Mouse (Mus musculus): ENCODE measurements around the gene Map4k2.

Map4k2 gene

DNA sequence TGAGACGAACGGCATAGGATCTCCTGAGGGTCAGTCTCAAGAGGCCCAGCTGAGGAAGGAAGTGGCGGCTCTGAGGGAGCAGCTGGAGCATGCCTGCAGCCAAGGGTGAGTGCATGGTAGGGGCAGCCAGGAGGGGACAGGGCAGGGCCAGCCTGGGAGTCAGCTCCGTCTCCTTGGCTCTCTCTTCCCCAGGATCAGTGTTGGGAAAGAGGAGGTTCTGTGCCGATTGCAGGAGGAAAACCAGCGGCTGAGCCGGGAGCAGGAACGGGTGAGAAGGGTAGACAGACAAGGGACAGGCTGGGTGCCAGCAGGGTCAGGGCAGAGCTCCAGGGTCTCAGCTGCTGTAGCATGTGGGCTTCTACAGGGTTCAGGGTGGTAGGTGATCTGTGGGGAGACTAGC lies 26.4 kb upstream of the Map4k2 start:
- in situ Hi-C loops (cut with MboI; ENCODE audit: low sequenced_read_pairs) = no loop called here

DNA sequence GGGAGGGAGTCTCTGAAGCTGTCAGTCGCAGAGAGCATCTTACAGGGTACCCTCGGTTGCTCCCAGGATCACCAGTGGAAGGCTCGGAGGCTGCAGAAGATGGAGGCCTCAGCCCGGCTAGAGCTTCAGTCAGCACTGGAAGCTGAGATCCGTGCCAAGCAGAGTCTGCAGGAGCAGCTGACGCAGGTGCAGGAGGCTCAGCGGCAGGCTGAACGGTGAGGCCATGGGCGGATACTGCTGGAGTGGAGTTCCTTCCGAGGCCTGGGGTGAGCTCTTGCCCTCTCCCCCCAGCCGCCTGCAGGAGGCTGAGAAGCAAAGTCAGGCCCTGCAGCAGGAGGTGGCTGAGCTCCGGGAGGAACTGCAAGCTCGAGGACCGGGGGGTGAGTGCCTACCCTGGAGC lies 25.4 kb upstream of the Map4k2 start:
- in situ Hi-C loops (cut with MboI; ENCODE audit: low sequenced_read_pairs) = no loop called here

DNA sequence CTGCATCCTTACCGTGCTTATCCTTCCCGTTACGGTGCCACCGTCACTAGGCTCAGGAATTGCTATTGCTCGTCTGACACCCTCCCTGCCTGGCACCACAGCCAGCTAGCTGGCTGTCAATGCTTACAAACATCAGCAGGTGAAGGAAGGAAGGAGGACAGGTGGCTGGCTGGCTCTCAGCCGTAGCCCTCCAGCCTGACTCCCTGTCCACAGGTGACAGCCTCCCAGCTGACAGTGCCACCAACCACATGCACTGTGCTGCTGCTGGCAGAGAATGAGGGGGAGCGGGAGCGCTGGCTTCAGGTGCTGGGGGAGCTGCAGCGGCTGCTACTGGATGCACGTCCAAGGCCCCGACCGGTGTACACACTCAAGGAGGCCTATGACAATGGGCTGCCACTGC lies 22.8 kb upstream of the Map4k2 start:
- in situ Hi-C loops (cut with MboI; ENCODE audit: low sequenced_read_pairs) = no loop called here

DNA sequence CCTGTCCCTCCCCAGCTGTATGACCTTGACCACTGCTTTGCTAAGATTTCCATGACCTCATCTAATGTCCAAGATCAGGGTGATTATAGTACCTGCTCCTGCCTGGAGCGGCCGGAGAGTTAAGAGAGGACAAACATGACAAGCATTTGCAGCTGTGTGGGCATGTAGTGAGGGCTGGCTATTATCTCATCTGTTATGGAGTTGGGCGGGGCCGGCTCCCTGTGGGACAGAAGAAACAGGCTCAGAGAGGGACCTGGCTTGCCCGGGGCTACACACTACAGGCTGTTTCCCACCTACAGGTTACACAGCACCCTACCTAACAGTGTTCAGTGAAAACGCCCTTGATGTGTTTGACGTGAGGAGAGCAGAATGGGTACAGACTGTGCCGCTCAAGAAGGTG lies 19.6 kb upstream of the Map4k2 start:
- in situ Hi-C loops (cut with MboI; ENCODE audit: low sequenced_read_pairs) = no loop called here

DNA sequence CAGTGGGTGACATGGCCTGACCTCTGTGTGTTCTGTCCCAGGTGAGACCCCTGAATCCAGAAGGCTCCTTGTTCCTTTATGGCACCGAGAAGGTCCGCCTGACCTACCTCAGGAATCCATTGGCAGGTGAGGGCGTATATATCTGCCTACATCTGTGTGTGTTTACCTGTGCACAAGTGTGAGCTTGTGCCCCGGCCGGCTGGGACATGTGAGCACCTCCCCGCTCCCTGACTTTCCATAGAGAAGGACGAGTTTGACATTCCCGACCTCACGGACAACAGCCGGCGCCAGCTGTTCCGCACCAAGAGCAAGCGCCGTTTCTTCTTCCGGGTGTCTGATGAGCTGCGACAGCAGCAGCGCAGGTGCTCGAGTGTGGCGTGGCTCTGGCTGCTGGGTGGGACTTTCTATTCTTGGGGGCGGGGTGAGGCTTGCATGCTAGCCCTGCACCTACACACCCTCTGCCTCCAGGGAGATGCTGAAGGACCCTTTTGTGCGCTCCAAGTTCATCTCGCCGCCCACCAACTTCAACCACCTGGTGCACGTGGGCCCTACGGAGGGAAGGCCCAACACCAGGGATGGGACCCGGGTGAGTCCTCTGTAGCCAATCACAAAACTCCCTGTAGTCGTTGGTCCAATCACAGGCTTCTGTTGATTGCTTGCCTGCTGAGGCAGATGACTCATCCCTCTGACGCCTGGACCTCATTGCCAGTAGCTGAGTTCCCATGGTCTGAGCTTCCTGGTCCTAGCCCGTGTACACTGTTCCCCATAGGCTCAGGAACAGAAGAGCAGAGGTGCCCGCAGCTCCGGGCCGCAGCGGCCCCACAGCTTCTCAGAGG lies 18.9 kb upstream of the Map4k2 start:
- in situ Hi-C loops (cut with MboI; ENCODE audit: low sequenced_read_pairs) = no loop called here

DNA sequence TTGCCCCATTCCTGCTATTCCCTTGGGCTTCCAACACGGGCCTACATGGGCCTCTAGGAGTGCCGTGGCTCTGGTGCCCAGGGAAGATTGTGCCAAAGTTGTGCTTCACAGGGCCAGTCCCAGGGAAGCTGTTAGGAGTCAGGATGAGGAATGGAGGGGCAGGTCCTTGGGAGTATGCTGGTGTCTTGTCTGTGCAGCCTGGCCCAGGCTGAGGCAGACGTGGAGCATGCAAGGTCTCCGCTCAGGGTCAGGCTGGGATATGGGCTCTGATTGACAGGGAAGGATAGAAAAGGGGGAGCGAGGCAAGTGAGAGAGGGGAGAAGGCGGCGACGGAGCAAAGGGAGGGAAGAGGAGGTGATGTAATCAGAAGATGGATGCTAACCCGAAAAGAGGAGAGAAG lies 16.2 kb upstream of the Map4k2 start:
- in situ Hi-C loops (cut with MboI; ENCODE audit: low sequenced_read_pairs) = no loop called here

DNA sequence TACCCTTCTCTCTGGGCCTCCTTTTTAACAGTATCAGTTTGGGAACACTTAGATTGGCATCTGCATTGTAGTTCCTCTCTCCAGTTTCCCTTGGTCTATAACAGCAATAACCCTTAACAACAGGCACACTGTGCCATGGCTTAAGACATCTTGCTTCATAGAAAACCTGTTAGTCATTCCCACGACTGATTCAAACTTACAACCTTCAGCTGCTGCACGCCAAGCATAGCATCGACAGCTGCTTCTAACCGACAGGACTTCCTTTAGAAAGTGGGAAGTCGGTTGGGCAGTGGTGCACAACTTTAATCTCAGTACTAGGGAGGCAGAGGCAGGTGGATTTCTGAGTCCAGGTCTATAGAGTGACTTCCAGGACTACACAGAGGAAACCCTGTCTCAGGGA lies 9.8 kb upstream of the Map4k2 start:
- in situ Hi-C loops (cut with MboI; ENCODE audit: low sequenced_read_pairs) = no loop called here

DNA sequence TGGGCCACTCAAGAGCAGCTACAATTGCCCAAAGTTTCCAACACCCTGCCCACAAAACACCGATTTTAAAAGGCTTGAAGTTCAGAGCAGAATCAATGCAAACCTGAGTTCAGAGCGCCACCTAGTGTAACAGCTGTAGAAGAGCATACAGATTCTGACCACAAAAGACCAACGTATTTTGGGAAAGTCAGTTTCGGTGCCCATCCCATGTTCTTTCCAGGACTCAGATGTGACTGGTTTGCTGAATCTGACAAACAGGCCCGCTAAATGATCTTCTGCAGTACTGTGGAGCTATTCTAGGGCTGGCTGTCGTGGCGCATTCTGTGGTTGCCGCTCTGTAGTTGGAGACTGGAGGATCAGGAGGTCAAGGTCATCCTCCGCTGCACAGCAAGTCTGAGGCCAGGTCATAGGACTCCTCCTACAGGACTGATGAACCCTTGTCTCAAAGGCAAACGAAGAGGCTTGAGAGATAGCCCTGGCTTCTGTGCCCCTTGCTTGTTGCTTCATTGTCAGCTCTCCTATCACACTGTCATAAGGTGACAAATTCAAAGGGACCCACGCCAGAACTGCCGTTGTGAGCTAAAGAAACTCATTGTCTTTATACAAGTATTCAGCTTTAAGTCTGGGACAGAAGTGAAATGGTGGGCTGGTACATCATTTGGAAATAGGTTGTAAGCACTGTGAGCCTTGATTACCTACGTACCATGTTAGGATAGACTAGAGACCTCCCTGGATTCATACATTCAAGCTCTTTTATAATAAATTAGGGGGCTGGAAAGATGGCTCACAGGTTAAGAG lies 9.0 kb upstream of the Map4k2 start:
- in situ Hi-C loops (cut with MboI; ENCODE audit: low sequenced_read_pairs) = no loop called here

DNA sequence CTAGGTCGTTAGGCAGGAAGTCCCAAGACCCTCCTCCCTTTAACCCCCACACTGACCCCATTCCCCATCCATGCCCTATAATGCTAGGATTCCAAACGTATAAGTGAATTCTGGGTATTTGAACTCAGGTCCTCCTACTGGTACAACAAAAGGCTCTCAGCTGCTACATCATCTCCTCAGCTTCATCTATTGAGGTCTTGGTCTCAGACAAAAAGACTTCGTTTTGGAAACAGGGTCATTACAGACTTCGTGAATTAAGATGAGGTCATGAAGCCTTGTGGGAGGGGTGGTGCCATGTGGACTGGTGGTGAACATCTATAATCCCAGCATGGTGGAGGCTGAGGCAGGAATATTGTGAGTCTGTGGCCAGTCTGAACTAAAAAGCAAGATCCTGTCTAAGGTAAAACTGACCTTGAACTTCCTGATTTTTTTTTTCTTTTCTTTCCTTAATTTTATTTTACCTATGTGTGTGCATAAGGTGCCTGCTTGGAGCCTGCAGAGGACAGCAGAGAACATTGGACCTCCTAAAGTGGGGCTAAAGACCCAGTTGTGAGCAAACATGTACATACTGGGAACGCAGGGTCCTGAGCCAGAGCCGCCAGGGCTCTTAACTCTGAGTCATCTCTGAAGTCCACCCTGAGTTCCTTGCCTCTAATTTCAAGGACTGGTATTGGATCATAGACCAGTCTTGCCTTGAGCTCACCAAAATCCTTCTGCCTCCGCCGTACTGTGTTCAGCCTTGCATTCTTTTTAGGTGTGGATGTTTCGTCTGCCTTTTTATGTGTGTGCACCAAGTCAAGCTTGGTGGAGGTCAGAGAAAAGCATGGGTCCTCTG lies 7.0 kb upstream of the Map4k2 start:
- in situ Hi-C loops (cut with MboI; ENCODE audit: low sequenced_read_pairs) = no loop called here

DNA sequence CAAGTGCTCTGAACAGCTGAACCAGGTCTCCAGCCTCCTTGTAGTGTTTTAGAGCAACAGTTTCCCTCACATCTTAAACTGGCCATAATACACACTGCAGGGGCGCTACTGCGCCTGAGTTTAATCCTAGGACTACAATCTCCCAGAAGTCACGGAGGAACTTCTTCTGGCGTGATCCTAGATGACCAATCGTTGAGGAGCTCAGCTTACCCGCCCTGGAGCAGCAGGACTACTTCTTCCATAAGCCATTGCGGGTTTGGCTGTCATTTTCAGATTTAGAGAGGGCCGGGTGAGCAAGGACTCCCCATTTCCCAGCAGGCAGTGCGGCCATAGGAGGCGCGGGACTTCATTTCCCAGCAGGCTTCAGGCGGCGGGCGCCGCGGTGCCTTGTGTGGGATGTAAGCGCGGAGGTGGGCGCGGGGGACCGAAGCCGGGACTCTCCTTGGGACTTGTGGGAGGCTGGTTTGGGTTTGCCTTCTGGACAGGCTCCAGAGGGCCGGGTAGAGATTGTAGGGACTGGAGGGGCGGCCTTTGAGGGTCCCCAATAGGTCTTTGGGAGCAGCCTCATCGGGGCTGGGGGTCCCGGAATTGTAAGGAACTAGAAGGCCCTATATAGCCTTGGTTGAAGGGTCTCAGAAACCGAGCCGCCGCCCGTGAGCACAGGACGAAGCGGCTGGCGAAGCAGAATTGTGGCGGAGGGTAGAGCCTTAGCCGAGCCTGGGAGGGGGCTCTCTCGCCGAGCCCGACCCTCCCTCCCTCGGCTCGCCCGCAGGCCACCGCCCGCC lies 6.1 kb upstream of the Map4k2 start, which contains the start of gene Men1:
TSS of gene Men1 (plus strand) at position 307 of the 785 bp plus-strand sequence.
- in situ Hi-C loops (cut with MboI; ENCODE audit: low sequenced_read_pairs) = no loop called here

DNA sequence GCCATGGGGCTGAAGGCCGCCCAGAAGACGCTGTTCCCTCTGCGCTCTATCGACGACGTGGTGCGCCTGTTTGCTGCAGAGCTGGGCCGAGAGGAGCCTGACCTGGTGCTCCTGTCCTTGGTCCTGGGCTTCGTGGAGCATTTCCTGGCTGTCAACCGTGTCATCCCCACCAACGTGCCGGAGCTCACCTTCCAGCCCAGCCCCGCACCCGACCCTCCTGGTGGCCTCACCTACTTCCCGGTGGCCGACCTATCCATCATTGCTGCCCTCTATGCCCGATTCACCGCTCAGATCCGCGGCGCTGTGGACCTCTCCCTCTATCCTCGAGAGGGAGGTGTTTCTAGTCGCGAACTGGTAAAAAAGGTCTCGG lies 5.5 kb upstream of the Map4k2 start:
- in situ Hi-C loops (cut with MboI; ENCODE audit: low sequenced_read_pairs) = no loop called here

DNA sequence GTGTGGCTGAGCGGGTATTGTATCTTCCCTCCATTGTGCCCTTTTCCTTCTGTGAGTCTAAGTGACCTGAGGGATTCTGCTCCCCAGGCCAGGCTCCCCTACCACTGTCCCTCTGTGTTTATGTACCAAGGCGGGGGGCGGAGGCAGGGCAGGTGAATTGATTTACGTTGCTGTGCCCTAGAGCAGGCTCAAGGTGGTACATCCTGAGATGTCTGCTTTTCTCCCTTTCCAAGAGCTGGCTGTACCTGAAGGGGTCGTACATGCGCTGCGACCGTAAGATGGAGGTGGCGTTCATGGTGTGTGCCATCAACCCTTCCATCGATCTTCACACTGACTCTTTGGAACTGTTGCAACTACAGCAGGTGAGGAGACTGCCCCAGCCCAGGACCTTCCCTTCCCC lies 4.0 kb upstream of the Map4k2 start:
- in situ Hi-C loops (cut with MboI; ENCODE audit: low sequenced_read_pairs) = no loop called here

DNA sequence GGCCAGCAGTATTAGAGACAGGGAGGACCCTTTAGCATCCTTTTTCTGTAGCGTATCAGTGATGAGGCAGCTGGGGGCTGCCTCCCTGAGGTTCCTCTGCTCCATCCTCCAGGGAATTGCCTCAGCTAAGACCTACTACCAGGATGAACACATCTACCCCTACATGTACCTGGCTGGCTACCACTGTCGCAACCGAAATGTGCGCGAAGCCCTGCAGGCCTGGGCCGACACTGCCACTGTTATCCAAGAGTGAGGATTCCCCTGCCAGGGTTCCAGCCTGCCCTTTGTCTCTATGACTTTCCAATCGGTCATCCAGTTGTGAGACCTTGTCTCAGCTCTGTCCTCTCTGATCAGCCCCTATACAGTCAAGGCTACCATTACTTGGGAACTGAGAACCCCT lies 2.8 kb upstream of the Map4k2 start:
- in situ Hi-C loops (cut with MboI; ENCODE audit: low sequenced_read_pairs) = no loop called here

DNA sequence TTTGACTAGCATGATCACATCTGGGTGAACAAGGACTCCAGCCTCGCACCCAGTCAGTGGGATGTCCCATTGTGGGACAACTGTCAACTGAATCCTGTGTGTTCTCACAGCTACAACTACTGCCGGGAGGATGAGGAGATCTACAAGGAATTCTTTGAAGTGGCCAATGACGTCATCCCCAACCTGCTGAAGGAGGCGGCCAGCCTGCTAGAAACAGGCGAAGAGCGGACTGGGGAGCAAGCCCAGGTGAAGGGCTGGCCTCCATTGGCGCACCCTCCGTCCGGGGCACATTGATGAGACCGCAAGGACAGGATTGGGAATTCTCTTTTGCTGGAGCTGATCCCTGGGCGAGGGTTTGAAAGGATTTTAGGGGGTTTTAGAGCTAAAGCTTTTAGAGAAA lies 2.2 kb upstream of the Map4k2 start:
- in situ Hi-C loops (cut with MboI; ENCODE audit: low sequenced_read_pairs) = no loop called here

DNA sequence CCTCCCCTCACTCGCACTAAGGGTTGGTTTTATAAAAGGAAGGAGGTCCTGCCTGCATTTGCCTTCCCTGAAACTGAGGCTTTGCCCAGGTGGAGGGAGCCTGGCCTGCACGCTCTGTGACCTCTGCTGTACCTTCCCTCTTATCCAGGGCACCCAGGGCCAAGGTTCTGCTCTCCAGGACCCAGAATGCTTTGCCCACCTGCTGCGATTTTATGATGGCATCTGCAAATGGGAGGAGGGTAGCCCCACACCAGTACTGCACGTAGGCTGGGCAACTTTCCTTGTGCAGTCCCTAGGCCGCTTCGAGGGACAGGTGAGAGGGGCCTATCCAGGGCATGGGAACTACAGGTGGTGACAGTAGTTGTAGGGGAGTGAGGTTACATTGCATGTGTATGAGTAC lies 1.7 kb upstream of the Map4k2 start:
- in situ Hi-C loops (cut with MboI; ENCODE audit: low sequenced_read_pairs) = no loop called here

DNA sequence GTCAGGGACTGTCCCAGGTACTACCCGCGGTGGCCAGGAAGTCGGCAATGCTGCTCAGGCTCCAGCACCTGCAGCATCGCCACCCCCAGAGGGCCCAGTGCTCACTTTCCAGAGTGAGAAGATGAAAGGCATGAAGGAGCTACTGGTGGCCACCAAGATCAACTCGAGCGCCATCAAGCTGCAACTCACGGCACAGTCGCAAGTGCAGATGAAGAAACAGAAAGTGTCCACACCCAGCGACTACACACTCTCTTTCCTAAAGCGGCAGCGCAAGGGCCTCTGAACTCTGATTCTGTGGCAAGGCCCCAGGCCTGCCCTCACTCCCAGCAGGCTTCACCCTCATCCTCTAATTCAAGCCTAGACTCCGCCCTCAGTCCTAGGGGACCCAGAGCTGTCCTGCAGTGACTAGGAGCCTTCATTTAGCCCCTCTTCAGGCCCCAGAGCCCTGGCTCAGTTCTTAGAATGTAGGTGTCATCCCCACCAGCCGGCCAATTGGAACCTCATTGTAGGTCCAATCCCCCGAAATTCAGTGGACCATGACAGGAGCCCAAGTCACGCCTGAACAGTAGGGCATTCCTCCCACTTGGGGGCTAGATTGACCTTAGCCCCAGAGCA lies 938 bp upstream of the Map4k2 start:
- in situ Hi-C loops (cut with MboI; ENCODE audit: low sequenced_read_pairs) = no loop called here

DNA sequence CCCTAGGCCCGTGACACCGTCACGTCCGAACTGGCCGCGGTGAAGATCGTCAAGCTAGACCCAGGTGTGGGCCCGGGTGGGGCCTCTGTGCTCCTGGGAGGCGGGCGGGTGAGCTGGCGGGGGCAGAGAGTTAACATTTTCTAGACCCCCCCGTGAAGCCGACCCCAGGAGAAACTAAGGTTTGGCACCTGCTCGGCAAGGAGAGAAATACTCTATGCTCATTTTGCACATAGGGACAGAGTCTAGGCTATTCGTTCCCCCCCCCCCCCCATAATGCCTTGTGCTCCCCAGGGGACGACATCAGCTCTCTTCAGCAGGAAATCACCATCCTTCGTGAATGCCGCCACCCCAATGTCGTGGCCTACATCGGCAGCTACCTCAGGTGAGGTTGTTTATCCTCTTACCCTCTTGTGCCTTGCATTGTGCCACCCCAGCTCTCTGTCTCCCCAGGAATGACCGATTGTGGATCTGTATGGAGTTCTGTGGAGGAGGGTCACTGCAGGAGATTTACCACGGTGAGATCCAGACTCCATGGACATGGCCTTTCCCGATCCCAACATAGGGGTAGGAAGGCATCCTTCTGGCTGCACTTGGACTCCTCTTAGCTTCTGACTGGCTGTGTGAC lies 630 bp downstream of the Map4k2 start:
- in situ Hi-C loops (cut with MboI; ENCODE audit: low sequenced_read_pairs) = no loop called here

DNA sequence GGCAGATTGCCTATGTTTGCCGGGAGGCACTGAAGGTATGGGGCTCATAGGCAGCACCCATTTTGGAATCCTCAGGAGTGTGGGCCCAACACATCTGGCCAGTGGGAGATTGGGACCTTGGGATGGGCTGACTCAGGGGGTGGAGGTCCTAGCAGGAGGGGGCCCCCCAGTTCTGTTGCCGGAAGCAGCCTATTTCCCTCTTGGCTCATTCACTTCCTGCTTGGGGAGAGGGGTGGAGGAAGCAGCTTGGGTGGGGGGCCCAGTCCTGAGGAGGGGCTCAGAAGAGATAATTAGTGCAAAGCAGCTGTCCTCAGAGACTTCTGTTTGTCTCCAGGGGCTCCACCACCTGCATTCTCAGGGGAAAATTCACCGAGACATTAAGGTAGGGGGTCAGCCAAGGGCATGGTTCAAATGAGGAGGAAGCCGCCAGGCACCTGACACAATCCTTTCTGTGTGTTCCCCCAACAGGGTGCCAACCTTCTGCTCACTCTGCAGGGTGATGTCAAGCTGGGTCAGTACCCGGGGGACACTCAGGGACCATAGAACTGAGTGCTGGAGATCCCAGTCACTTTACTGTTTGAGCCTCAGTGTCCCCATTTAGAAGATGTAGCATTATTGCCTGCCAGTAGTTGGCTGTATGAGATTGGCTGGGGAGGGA lies 1.5 kb downstream of the Map4k2 start:
- in situ Hi-C loops (cut with MboI; ENCODE audit: low sequenced_read_pairs) = no loop called here

All from CH12F3 (cell line).